Mouse (Mus musculus) hindbrain, embryonic 14.5 days (tissue): Measurements from ENCODE around the gene Bin2. TPM values are rescaled to one million over a fixed set of nuclear protein-coding genes. Genes with fewer than 3 reads are reported as not detected.
"Not testable (repeated sequence)": the region's sequence is repeated elsewhere in the genome, so short reads cannot be mapped to it uniquely, and the experiment has no call there.

ENCODE experiments used
- ATAC-seq: fragments of 200-750 bp; cut with Nextera tagmentation; 2 replicates; pipeline ENCODE4 v1.8.0; 2017; ENCODE audit warnings: moderate number of reproducible peaks, mild to moderate bottlenecking, moderate TSS enrichment, moderate library complexity; ENCODE audit not compliant: low FRiP score
- DNase-seq: peaks from one replicate; pipeline ENCODE4 v3.0.0-alpha.2; 2015; ENCODE audit warnings: low spot score
- H3K27ac ChIP-seq: fragments of 300-500 bp; sonication (generic); 2 replicates; pipeline ENCODE4 v1.5.1; 2014; ENCODE audit warnings: mild to moderate bottlenecking, moderate library complexity
- H3K27me3 ChIP-seq: fragments of 300-500 bp; sonication (generic); 2 replicates; pipeline ENCODE4 v1.6.1; 2014; ENCODE audit warnings: mild to moderate bottlenecking, low read length, mixed read lengths; ENCODE audit not compliant: control insufficient read depth, insufficient read depth
- H3K36me3 ChIP-seq: fragments of 300-500 bp; sonication (generic); replicated peaks from 2 replicates; pipeline ENCODE4 v1.6.1; 2014; ENCODE audit not compliant: control insufficient read depth, insufficient read depth
- H3K4me1 ChIP-seq: fragments of 300-500 bp; sonication (generic); replicated peaks from 2 replicates; pipeline ENCODE4 v1.6.1; 2014; ENCODE audit warnings: antibody characterized with exemption, low read length, mixed read lengths; ENCODE audit not compliant: control insufficient read depth, insufficient read depth
- H3K4me2 ChIP-seq: fragments of 300-500 bp; sonication (generic); replicated peaks from 2 replicates; pipeline ENCODE4 v1.6.1; 2014; ENCODE audit warnings: mild to moderate bottlenecking, moderate library complexity
- H3K4me3 ChIP-seq: fragments of 300-500 bp; sonication (generic); replicated peaks from 2 replicates; pipeline ENCODE4 v1.5.1; 2014; ENCODE audit warnings: mild to moderate bottlenecking, low read length
- H3K9ac ChIP-seq: fragments of 300-500 bp; sonication (generic); 2 replicates; pipeline ENCODE4 v1.6.1; 2014
- H3K9me3 ChIP-seq: fragments of 300-500 bp; sonication (generic); 2 replicates; pipeline ENCODE4 v1.6.1; 2016; ENCODE audit warnings: low read length; ENCODE audit not compliant: control insufficient read depth
- whole genome bisulfite sequencing: fragments of 180-500 bp; shearing (Covaris S2); extraction: QIAGEN DNeasy Blood & Tissue Kit; methylation state at CpG from one replicate; pipeline ENCODE4 v1.1.7; 2014; 5-methylcytosine and 5-hydroxymethylcytosine counted together
- polyA plus RNA-seq: library from polyadenylated mRNA; unstranded; fragments of >200 nt; fragmentation: Nextera tagmentation; extraction: Ambion mirVana; gene quantifications from 2 replicates; pipeline ENCODE4 v1.2.1, GENCODE M21; 2014

The Bin2 gene
- polyA plus RNA-seq, 1 experiment from 2014 or later = 2.2 TPM

DNA sequence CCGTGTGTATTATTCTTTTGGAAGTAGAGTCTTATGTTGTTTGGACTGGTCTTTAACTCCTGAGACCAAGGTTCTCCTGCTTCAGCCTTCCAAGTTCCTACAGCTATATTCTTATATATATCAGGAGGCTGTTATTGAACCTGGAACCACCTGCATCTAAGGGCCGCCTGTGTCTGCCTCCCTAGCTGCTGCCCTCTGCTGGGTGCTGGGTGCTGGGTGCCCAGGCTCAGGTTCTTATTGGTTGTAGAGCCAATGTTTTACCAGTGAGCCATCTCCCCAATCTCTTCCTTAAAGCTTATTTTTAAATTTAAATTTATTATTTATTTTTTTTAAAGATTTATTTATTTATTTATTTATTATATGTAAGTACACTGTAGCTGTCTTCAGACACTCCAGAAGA, 56.9 kb downstream of the Bin2 start:
- 84% methylated on average over 2 of the region's 2 CpGs for WGBS
- Histone ChIP-seq H3K4me2 (no peak overlapping the region), H3K9me3 (no peaks in the 10 kb centered on the region), H3K36me3 (peaks cover 6% of the 10 kb centered on the region), H3K27me3 (no peaks in the 10 kb centered on the region), H3K4me3 (no peak overlapping the region), H3K9ac (no peak overlapping the region), H3K4me1 (peaks cover 18% of the 10 kb centered on the region; the same call in 1 of the 2 replicates), H3K27ac (no peak overlapping the region)
- no peak for DNase-seq
- no peak for ATAC-seq

DNA sequence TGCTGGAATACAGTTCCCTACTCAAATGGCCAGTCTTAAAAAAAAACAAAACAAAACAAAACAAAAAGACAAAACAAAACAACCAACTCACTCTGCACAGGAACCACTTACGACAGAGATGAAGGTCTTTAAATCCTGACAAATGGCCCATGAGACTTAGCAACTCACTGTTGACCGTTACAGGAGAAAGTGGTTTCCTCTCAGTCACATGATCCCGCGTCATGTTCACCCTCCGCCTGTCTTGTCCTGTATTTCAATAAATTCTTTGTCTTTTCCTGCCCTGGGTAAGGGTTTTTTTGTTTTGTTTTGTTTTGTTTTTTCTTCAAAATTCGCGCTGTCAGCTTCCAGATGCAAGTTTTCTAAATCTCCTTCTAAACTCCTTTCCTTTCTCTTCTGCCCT, 57.4 kb downstream of the Bin2 start:
- Histone ChIP-seq H3K36me3 (peaks cover under 1% of the 10 kb centered on the region; the same call in 1 of the 2 replicates), H3K9me3 (no peaks in the 10 kb centered on the region), H3K9ac (no peak overlapping the region), H3K27ac (no peak overlapping the region), H3K4me1 (peaks cover 16% of the 10 kb centered on the region; the same call in 1 of the 2 replicates), H3K4me3 (no peak overlapping the region), H3K27me3 (no peaks in the 10 kb centered on the region), H3K4me2 (no peak overlapping the region)
- DNase-seq (no peak), ATAC-seq (no peak)
- 85% methylated on average over 7 of the region's 7 CpGs for WGBS

DNA sequence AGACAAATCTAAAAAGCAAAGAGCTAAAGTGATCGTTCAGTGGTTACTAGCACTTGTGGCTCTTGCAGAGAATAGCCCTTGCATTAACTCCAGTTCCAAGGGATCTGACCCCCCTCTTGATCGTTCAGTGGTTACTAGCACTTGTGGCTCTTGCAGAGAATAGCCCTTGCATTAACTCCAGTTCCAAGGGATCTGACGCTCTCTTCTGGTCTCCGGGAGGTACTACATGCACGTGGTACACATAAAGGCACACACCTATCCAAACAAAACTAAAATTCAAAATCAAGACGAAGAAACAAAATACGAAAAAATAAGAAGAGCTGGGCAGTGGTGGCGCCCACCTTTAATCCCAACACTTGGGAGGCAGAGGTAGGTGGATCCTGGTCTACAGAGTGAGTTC, 62.7 kb downstream of the Bin2 start:
- DNase-seq, H3K9me3 ChIP-seq, H3K27ac ChIP-seq, H3K4me3 ChIP-seq, H3K9ac ChIP-seq, H3K4me2 ChIP-seq, H3K36me3 ChIP-seq, H3K27me3 ChIP-seq, ATAC-seq: not testable (repeated sequence)
- peaks cover 11% of the 10 kb centered on the region; the same call in 1 of the 2 replicates for H3K4me1 ChIP-seq
- 91% methylated on average over 8 of the region's 8 CpGs for WGBS

DNA sequence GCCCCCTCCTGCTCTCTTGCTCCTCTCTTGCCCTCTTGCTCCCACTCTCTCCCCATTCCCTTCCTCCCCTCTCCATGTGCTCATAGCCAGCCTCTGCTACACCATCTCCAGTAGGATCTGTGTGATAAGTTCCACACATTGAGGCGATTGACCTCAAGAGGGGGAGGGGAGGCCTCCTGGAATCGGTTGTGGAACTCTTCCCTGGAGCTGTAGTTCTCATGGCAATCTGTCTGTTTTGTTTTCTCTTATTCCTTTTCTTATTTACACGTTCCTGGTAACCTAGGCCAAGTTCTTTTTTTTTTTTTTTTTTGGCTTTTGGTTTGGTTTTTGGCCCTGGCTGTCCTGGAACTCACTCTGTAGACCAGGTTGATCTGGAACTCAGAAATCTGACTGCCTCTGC, 67.7 kb downstream of the Bin2 start:
- no peak overlapping the region for H3K4me3 ChIP-seq
- ATAC-seq (no peak), DNase-seq (no peak)
- peaks cover 23% of the 10 kb centered on the region for H3K4me1 ChIP-seq
- no peaks in the 10 kb centered on the region for H3K9me3 ChIP-seq
- no peak overlapping the region for H3K27ac ChIP-seq
- no peaks in the 10 kb centered on the region for H3K27me3 ChIP-seq
- WGBS = 68% methylated on average over 3 of the region's 3 CpGs
- no peaks in the 10 kb centered on the region for H3K36me3 ChIP-seq
- H3K4me2 ChIP-seq = no peak overlapping the region
- no peak overlapping the region for H3K9ac ChIP-seq

DNA sequence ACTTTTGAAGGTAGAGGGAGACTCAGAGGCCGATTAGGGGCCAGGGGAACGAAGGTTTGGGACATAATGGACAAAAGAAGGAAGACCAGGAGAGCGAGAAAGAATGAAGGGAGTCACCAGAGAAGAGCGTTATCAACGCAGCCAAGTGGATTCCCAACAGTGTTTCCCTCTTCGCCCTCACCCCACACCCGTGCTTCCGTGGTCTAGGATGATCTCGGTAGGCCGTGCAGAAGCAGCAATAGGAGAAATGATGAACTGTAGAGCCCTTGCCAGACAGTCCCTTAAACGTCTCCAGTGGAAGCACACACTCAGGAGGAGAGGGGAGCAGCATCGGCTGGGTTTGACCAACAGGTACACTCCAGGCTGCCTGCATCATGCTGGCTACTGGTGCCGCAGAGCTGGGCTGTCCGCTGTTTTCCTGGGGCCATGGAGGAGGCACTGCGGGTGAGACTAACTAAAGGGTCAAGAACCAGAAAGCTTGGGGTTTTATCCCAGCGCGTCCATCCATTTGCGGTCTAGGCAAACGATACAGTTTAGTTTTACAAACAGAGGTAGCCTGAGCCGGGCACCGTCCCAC, 68.6 kb downstream of the Bin2 start:
- H3K9ac ChIP-seq = peak overlapping the region; percentile 95; the same call in 1 of the 2 replicates
- H3K9me3 ChIP-seq = no peaks in the 10 kb centered on the region
- no peak for DNase-seq
- peak overlapping the region; percentile 88 for H3K4me2 ChIP-seq
- peak overlapping the region; percentile 73 for H3K4me3 ChIP-seq
- ATAC-seq = no peak
- H3K36me3 ChIP-seq = no peaks in the 10 kb centered on the region
- no peak overlapping the region for H3K27ac ChIP-seq
- no peaks in the 10 kb centered on the region for H3K27me3 ChIP-seq
- WGBS = 14% methylated on average over 21 of the region's 21 CpGs
- H3K4me1 ChIP-seq = peaks cover 23% of the 10 kb centered on the region

DNA sequence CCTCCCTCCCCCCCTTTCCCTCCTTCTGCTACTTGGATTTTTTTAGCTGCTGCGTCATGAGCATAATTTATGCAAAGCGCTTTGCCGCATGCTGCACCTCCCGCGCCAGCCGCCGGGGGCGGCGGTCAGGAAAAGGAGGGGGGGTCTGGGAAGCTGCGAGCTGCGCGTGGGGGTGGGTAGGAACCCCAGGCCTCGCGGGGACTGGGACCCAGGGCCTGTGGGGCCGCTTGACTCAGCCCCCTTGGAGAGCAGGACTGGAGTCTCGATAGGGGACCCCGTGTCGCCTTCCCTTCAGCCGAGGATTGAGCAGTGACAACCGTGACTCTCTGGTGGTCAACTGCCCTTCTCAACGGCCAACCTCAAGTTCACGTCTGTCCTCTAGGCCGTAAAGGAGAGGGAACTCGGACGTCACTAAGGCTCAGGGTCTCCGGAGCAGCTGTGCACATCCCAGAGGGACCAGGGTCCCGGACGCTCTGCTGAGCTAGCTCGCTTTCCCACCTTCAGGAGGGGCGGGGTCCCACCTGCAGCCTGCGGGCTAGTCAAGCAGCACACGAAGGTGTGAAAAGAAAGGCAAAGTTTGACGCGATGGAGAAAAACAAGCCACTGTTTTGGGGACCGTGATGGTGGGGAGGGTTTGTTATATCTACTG, 69.2 kb downstream of the Bin2 start:
- Histone ChIP-seq H3K9me3 (no peaks in the 10 kb centered on the region), H3K27me3 (no peaks in the 10 kb centered on the region), H3K4me3 (peak overlapping the region; percentile 73), H3K4me1 (peaks cover 18% of the 10 kb centered on the region), H3K9ac (peak overlapping the region; percentile 95), H3K27ac (peak overlapping the region; percentile 83), H3K4me2 (peak overlapping the region; percentile 88), H3K36me3 (no peaks in the 10 kb centered on the region)
- ATAC-seq (peak; percentile 77), DNase-seq (peak; percentile 81)
- WGBS = 1% methylated on average over 35 of the region's 35 CpGs

DNA sequence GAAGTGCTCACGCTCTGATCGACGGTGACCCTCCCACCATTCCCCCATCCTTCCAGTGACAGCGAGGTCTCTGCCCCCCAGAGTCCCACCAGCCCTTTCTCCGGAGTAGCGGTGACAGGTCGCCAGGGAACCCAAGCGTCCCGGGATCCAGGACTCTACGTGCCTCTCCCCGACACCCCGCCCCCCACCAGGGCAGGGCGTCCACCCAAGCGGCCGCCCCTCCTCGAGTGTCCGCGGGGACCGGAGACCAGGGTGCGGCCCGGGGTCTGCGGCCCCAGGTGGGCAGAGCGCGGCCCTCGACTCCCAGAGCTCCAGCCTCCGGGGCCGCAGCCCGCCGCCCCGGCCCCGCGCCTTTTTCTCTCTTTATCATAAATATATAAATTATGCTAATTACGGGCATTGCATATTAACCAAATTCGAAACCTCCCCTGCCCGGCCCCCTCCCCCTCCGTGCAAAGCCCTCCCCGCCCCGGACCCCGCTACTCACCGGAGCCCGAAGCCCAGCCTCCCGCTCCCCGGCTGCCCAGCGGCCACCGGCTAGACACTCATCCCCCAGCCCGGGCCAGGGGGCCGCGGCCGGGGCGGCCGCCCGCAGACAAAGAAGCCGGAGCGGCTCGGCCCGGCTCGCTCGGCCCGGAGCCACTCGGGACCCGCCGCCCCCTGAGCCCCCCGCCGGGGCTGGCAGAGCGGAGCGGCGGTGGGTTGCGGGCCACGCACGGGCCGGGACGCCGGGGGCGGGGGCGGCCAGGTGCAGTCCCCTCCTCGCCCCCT, 69.9 kb downstream of the Bin2 start, which contains the start of gene Pou6f1:
Gene Pou6f1 (minus strand): TSS at position 709 of the 771 bp plus-strand sequence.
- Histone ChIP-seq H3K9me3 (no peaks in the 10 kb centered on the region), H3K36me3 (no peaks in the 10 kb centered on the region), H3K4me2 (peak within 1 kb of the TSS; percentile 88), H3K4me1 (peaks cover 12% of the 10 kb centered on the region; the same call in 1 of the 2 replicates), H3K4me3 (peak within 1 kb of the TSS; percentile 73), H3K9ac (peak within 1 kb of the TSS; percentile 95), H3K27ac (peak within 1 kb of the TSS; percentile 83), H3K27me3 (no peaks in the 10 kb centered on the region)
- peak; percentile 36 for DNase-seq
- 2% methylated on average over 58 of the region's 76 CpGs for WGBS
- peak; percentile 78 for ATAC-seq

DNA sequence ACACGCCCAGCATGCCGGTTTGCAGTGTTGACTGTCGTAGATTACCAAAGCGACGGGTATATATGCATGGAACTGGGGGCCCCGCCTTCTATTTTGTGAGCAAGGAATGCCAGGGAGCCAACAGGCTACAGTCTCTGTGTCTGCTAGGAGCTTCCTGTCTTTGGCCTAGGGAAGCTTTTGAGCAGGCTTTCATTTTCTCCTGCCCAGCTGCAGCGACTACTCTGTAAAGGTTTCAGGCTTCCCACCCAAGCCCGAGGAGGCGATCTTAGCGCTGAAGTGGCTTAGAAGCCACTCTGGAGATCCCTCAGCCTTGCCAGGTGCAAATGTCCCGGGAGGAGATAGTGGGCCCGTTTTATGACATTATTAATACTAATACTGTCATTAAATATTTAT, 70.5 kb downstream of the Bin2 start:
- DNase-seq (peak; percentile 65), ATAC-seq (peak; percentile 26; the same call in 1 of the 2 replicates)
- Histone ChIP-seq H3K27me3 (no peaks in the 10 kb centered on the region), H3K4me1 (peaks cover 12% of the 10 kb centered on the region; the same call in 1 of the 2 replicates), H3K4me2 (peak overlapping the region; percentile 88), H3K4me3 (peak overlapping the region; percentile 73), H3K9ac (peak overlapping the region; percentile 95), H3K36me3 (no peaks in the 10 kb centered on the region), H3K27ac (peak overlapping the region; percentile 83), H3K9me3 (no peaks in the 10 kb centered on the region)
- WGBS = 1% methylated on average over 12 of the region's 12 CpGs

DNA sequence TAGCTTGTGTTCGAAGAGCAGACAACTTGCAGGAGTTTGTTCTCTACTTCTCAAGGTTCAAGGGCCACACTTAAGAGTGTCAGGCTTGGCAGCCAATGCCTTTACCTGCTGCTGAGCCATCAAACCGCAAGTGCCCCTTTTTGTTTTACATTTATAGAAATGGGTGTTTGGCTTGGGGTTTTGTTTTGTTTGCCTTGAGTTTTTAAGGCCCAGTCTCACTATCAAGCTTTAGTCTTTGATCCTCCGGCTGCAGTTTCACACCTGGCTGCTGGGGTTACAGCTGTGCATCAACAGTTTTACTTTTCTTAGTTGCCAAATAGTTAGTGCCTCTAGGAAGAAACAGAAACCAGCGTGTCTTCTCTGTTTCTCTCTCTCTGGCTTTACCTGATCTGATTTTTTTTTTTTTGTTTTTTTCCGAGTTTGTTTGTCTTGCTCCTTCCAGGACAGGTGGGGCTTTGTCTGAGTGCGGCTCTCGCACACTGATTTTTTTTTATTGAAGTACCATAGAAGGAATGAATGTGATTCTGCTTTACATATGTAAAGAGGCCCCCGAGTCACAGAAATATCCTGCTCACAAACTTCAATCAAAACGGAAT, 71.0 kb downstream of the Bin2 start:
- peak overlapping the region; percentile 88 for H3K4me2 ChIP-seq
- ATAC-seq = no peak
- H3K4me3 ChIP-seq = peak overlapping the region; percentile 73
- H3K36me3 ChIP-seq = no peaks in the 10 kb centered on the region
- 27% methylated on average over 9 of the region's 9 CpGs for WGBS
- peaks cover 12% of the 10 kb centered on the region; the same call in 1 of the 2 replicates for H3K4me1 ChIP-seq
- H3K9me3 ChIP-seq = no peaks in the 10 kb centered on the region
- H3K9ac ChIP-seq = peak overlapping the region; percentile 95
- no peak for DNase-seq
- H3K27ac ChIP-seq = peak overlapping the region; percentile 83
- no peaks in the 10 kb centered on the region for H3K27me3 ChIP-seq
